Mouse (Mus musculus): ENCODE data around the gene Aloxe3. TPM values are rescaled to one million over a fixed set of nuclear protein-coding genes. Genes with fewer than 3 reads are reported as not detected.

Aloxe3 gene
- polyA plus RNA-seq, 1 experiment from 2014 or later: 0.18 TPM

DNA sequence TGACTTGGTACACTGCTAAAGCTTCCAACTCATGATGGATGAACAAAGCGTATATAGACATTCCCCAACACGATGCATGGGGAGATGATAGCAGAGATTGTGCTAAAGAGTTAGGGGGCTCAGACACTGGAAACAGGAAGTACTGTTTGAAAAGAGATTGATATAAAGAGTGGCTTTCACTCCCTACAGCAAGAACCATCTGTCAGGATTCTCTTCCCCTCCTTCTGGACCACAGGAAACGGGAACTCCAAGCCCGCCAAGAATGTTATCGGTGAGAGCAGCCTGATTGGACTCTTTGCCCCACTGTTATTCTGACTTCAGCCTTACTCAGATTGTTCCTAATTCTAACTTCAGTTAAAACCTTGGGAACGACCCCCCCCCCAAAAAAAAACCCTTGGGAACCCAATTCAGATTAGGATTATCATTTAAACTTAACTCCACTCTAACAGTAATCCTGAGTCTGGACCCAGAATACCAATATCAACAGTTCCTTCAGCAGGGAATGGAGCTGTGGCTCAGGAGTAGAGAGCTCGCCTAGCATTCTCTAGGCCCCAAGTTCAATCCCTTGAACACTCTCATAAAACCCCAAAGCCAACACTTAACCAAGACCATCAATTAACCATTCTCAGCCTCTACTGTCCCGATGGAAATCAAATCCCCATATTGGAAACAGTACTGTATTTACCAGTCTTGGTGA is 2.9 kb downstream of the Aloxe3 start:
- Histone ChIP-seq H3K27me3 (peaks cover 10% of the 10 kb centered on the region), H3K9me3 (replicated peaks) (no peaks in the 10 kb centered on the region), H3K4me2 (no peak overlapping the region), H3K9ac (no peak overlapping the region), H3K4me1 (replicated peaks) (peaks cover 20% of the 10 kb centered on the region), H3K4me3 (no peak overlapping the region), H3K27ac (no peak overlapping the region), H3K36me3 (no peaks in the 10 kb centered on the region)
- ATAC-seq (replicated peaks; ENCODE audit: insufficient number of reproducible peaks, insufficient read depth, low FRiP score, low read depth): no peak
- WGBS: 55% methylated on average over 8 of the region's 8 CpGs

DNA sequence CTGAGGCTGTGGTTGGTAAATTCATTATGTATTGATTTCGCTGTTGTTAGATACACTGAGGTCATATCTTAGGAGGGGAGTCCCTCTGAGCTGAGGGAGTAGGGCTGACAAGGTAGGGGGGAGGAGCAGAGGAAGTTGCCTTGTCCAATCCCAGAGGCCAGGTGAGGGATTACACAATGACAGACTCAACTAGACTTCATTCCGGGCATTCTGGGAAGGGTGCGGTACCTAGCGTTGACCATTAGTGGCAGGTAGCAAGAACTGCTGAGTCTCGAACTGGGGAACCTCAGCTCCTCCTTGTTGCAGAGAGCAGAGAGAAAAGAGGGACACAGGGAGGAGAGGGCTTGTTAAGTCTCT is 7.8 kb downstream of the Aloxe3 start:
- no peak for ATAC-seq (replicated peaks; ENCODE audit: insufficient number of reproducible peaks, insufficient read depth, low FRiP score, low read depth)
- Histone ChIP-seq H3K4me1 (replicated peaks) (peaks cover 13% of the 10 kb centered on the region), H3K36me3 (no peaks in the 10 kb centered on the region), H3K27ac (no peak overlapping the region), H3K9ac (peak overlapping the region; percentile 51; the same call in 1 of the 2 replicates), H3K4me3 (peak overlapping the region; percentile 51), H3K4me2 (peak overlapping the region; percentile 87), H3K9me3 (replicated peaks) (no peaks in the 10 kb centered on the region), H3K27me3 (peaks cover 11% of the 10 kb centered on the region)
- WGBS: 23% methylated on average over 5 of the region's 5 CpGs

DNA sequence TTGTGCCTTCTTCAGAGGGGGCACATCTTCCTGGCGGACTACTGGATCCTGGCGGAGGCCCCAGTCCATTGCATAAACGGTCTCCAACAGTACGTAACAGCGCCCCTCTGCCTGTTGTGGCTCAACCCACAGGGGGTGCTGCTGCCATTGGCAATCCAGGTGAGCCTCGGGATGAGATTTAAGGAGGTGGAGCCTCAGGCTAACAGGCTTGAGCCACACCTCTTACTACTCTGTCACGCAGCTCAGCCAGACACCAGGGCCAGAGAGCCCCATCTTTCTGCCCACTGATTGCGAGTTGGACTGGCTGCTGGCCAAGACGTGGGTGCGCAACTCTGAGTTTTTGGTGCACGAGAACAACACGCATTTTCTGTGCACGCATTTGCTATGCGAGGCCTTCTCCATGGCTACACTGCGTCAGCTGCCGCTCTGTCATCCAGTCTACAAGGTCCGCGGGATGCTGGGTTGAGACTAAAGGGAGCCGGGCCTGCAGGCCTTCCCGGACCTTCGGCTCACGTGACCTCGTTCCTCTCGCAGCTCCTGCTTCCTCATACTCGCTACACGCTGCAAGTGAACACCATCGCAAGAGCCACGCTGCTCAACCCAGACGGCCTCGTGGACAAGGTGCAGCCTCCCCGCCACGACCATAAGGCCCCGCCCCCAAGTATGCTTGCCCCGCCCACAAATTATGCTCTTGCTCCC is 8.4 kb downstream of the Aloxe3 start:
- Histone ChIP-seq H3K4me2 (peak overlapping the region; percentile 87), H3K9ac (peak overlapping the region; percentile 51), H3K27me3 (peaks cover 11% of the 10 kb centered on the region), H3K9me3 (replicated peaks) (no peaks in the 10 kb centered on the region), H3K4me1 (replicated peaks) (peaks cover 13% of the 10 kb centered on the region), H3K4me3 (peak overlapping the region; percentile 51), H3K36me3 (no peaks in the 10 kb centered on the region), H3K27ac (no peak overlapping the region)
- WGBS: 3% methylated on average over 34 of the region's 34 CpGs
- peak; percentile 73 for ATAC-seq (replicated peaks; ENCODE audit: insufficient number of reproducible peaks, insufficient read depth, low FRiP score, low read depth)

DNA sequence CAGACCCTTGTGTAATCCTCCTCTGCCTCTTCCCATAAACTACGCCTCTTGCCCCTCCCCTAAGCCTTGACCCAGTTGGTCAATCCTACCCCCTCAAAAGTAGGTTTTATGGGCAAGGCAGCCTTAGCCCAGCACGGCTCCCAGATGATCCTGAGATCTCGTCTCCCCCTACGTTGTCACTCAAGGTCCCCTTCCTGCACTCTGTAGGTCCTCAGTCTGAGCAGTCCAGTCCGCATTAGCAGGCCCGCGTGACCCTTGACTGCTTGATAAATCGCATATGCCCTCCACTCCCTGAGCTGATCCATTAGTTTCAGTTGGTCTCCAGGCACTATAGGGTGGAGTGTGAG is 8.9 kb downstream of the Aloxe3 start:
- H3K4me2 ChIP-seq: peak overlapping the region; percentile 87
- H3K4me1 ChIP-seq (replicated peaks): peaks cover 13% of the 10 kb centered on the region
- H3K4me3 ChIP-seq: peak overlapping the region; percentile 51
- no peaks in the 10 kb centered on the region for H3K36me3 ChIP-seq
- peaks cover 11% of the 10 kb centered on the region for H3K27me3 ChIP-seq
- H3K27ac ChIP-seq: no peak overlapping the region
- 47% methylated on average over 8 of the region's 8 CpGs for WGBS
- no peaks in the 10 kb centered on the region for H3K9me3 ChIP-seq (replicated peaks)
- peak; percentile 4; the same call in 1 of the 2 replicates for ATAC-seq (replicated peaks; ENCODE audit: insufficient number of reproducible peaks, insufficient read depth, low FRiP score, low read depth)
- no peak overlapping the region for H3K9ac ChIP-seq

DNA sequence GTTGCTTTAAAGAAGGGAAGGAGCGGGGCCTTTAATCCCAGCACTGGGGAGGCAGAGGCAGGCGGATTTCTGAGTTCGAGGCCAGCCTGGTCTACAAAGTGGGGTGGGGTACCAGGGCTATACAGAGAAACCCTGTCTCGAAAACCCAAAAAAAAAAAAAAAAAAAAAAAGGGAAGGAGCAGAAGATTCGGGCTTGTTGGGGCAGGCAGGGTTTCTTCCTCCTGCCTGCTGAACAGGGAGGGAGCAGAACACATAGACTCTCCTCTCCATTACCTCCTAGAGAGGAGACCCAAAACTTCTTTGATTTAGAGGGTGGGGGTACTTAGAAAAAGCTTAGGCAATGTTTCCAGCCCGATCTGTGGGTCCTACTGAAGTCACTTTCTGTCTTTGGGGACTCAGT is 9.7 kb downstream of the Aloxe3 start:
- no peak for ATAC-seq (replicated peaks; ENCODE audit: insufficient number of reproducible peaks, insufficient read depth, low FRiP score, low read depth)
- 84% methylated on average over 6 of the region's 6 CpGs for WGBS
- no peak overlapping the region for H3K27ac ChIP-seq

DNA sequence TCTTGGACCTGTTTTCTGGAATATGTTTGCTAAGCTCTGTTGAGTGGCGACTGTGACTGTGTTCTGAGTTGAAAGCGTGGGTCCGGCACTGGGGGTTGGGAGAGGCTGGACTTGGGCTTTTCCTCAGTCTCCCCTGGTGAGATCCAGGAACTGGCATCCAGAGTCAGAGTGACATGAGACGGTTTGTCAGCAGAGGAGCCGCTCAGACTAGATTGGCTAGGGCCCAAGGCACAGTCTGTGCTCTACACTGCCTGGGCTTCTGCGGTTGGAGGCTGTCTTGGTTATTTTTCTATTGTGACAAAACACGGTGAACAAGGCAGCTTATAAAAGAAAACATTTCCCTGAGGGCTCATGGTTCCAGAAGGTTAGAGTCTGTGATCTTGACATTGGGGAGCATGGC is 21.9 kb downstream of the Aloxe3 start:
- 52% methylated on average over 7 of the region's 7 CpGs for WGBS
- Histone ChIP-seq H3K9ac (no peak overlapping the region), H3K27me3 (peaks cover 20% of the 10 kb centered on the region)

More for the DNA sequence above, 9.7 kb downstream of the Aloxe3 start:
- H3K27me3 ChIP-seq: peaks cover 11% of the 10 kb centered on the region
- H3K4me1 ChIP-seq (replicated peaks): peaks cover 13% of the 10 kb centered on the region
- no peak overlapping the region for H3K9ac ChIP-seq
- H3K36me3 ChIP-seq: no peaks in the 10 kb centered on the region
- H3K4me3 ChIP-seq: no peak overlapping the region
- H3K9me3 ChIP-seq (replicated peaks): no peaks in the 10 kb centered on the region
- no peak overlapping the region for H3K4me2 ChIP-seq

GRCm38 (mm10) chr11:69148451-69148960 is 22.8 kb downstream of the Aloxe3 start:
- H3K4me3 ChIP-seq: no peak overlapping the region
- H3K4me1 ChIP-seq (replicated peaks): peaks cover 8% of the 10 kb centered on the region
- no peak overlapping the region for H3K9ac ChIP-seq
- no peaks in the 10 kb centered on the region for H3K9me3 ChIP-seq (replicated peaks)
- H3K36me3 ChIP-seq: no peaks in the 10 kb centered on the region
- 82% methylated on average over 5 of the region's 5 CpGs for WGBS
- peaks cover 21% of the 10 kb centered on the region for H3K27me3 ChIP-seq
- no peak overlapping the region for H3K4me2 ChIP-seq
- ATAC-seq (replicated peaks; ENCODE audit: insufficient number of reproducible peaks, insufficient read depth, low FRiP score, low read depth): no peak
- H3K27ac ChIP-seq: no peak overlapping the region

More for the DNA sequence above, 21.9 kb downstream of the Aloxe3 start:
- Histone ChIP-seq H3K4me2 (no peak overlapping the region), H3K4me1 (replicated peaks) (peaks cover 8% of the 10 kb centered on the region), H3K27ac (no peak overlapping the region), H3K4me3 (no peak overlapping the region), H3K9me3 (replicated peaks) (no peaks in the 10 kb centered on the region), H3K36me3 (no peaks in the 10 kb centered on the region)
- ATAC-seq (replicated peaks; ENCODE audit: insufficient number of reproducible peaks, insufficient read depth, low FRiP score, low read depth): no peak

GRCm38 (mm10) chr11:69149728-69150127 is 24.0 kb downstream of the Aloxe3 start:
- H3K9ac ChIP-seq: no peak overlapping the region
- peaks cover 8% of the 10 kb centered on the region for H3K4me1 ChIP-seq (replicated peaks)
- H3K27ac ChIP-seq: no peak overlapping the region
- 38% methylated on average over 6 of the region's 6 CpGs for WGBS
- no peak for ATAC-seq (replicated peaks; ENCODE audit: insufficient number of reproducible peaks, insufficient read depth, low FRiP score, low read depth)
- no peak overlapping the region for H3K4me3 ChIP-seq
- no peaks in the 10 kb centered on the region for H3K36me3 ChIP-seq
- H3K4me2 ChIP-seq: no peak overlapping the region
- H3K27me3 ChIP-seq: peaks cover 32% of the 10 kb centered on the region
- no peaks in the 10 kb centered on the region for H3K9me3 ChIP-seq (replicated peaks)

- Histone ChIP-seq H3K4me3 (peak overlapping the region; percentile 23), H3K27me3 (peaks cover 38% of the 10 kb centered on the region), H3K4me1 (replicated peaks) (peaks cover 8% of the 10 kb centered on the region), H3K9me3 (replicated peaks) (no peaks in the 10 kb centered on the region), H3K27ac (no peak overlapping the region), H3K9ac (peak overlapping the region; percentile 29; the same call in 1 of the 2 replicates), H3K36me3 (no peaks in the 10 kb centered on the region), H3K4me2 (peak overlapping the region; percentile 53)
- WGBS: 6% methylated on average over 7 of the region's 7 CpGs
- ATAC-seq (replicated peaks; ENCODE audit: insufficient number of reproducible peaks, insufficient read depth, low FRiP score, low read depth): no peak
Observed at GRCm38 (mm10) chr11:69150444-69150843, 24.7 kb downstream of the Aloxe3 start.

DNA sequence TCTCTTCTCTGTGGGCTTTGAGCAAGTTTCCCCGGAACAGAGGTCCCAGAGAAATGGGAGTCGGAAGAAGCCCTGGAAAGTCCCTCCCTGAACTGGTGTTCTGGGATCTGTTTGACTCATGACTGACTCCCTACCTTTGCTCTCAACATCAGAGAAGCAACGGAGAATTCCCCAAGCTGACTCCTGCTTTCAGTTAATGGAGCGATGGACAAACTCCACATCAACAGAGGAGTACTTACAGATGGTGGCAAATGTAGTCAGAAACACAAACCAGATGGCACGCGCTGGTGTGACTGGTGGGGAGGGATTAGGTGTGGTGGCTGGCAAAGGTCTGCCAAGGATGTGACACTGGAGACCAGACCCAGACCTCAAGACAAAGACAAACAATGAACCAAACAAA is 25.3 kb downstream of the Aloxe3 start:
- Histone ChIP-seq H3K27me3 (peaks cover 40% of the 10 kb centered on the region), H3K4me1 (replicated peaks) (peaks cover 8% of the 10 kb centered on the region), H3K9ac (0 out of 2 replicates have a peak overlapping the region, but pooled peaks have one; percentile 29), H3K27ac (no peak overlapping the region), H3K9me3 (replicated peaks) (no peaks in the 10 kb centered on the region), H3K36me3 (no peaks in the 10 kb centered on the region), H3K4me3 (peak overlapping the region; percentile 23), H3K4me2 (peak overlapping the region; percentile 53)
- WGBS: 56% methylated on average over 6 of the region's 6 CpGs
- ATAC-seq (replicated peaks; ENCODE audit: insufficient number of reproducible peaks, insufficient read depth, low FRiP score, low read depth): no peak

DNA sequence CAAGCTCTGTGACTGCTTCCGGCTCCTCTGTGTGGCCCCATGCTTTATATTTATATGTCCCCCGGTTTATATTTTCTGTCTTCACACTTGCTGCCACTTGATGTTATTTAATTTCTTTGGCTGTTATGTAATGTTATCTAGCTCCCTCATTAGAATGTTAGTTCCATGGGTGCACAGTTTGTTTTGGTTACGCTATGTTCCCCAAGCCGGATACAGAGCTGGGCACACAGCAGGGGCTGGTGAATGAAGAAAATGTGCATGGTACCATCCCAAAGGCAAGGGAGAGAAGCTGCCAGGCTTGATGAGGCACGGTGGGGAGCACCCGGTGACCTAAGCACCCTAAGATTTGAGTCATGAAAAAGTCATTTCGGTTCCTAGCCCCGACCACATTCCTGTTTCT is 28.1 kb downstream of the Aloxe3 start:
- 84% methylated on average over 8 of the region's 8 CpGs for WGBS
- no peak overlapping the region for H3K4me2 ChIP-seq
- H3K4me3 ChIP-seq: no peak overlapping the region
- ATAC-seq (replicated peaks; ENCODE audit: insufficient number of reproducible peaks, insufficient read depth, low FRiP score, low read depth): no peak
- peaks cover 14% of the 10 kb centered on the region for H3K4me1 ChIP-seq (replicated peaks)
- peaks cover 68% of the 10 kb centered on the region for H3K27me3 ChIP-seq
- no peaks in the 10 kb centered on the region for H3K9me3 ChIP-seq (replicated peaks)
- no peaks in the 10 kb centered on the region for H3K36me3 ChIP-seq
- no peak overlapping the region for H3K27ac ChIP-seq
- no peak overlapping the region for H3K9ac ChIP-seq
